Mouse (Mus musculus) liver, embryonic 14.5 days (tissue): ENCODE data around the gene Ugt1a6b.

Source experiments
- CTCF ChIP-seq: IDR thresholded peaks from 2 replicates; pipeline ENCODE4 v1.5.1; 2016; ENCODE audit warnings: antibody characterized with exemption, low read depth, control low read depth
- EP300 ChIP-seq: IDR thresholded peaks from 2 replicates; pipeline ENCODE4 v1.6.1; 2016; ENCODE audit warnings: antibody characterized with exemption, low read depth

- TF ChIP-seq EP300 = no peak
- TF ChIP-seq CTCF = no peak
Observed at GRCm38 (mm10) chr1:88133908-88134456, 30.9 kb downstream of the Ugt1a6b start.
